Mouse (Mus musculus) left cerebral cortex, adult 2 months (tissue): ENCODE measurements at regions not wholly inside any gene's neighbourhood (a gene's known extent, or its start where the extent isn't known, plus 50 kb on each side); places are given as distances from the start of the nearest gene placed in this dataset.

Experiments used
- DNase-seq, 2 experiments: peaks; one replicate each; pipeline ENCODE4 v3.0.0; 2021 to 2022; ENCODE audit warnings: low spot score in 2 of 2, mixed read lengths in 1 of 2; ENCODE audit errors: extremely low spot score in 1 of 2
- H3K27ac ChIP-seq: fragments of 200-600 bp; 2 replicates; pipeline ENCODE4 v1.8.1; 2022
- H3K4me3 ChIP-seq: fragments of 200-600 bp; 2 replicates; pipeline ENCODE4 v1.8.1; 2022
- CTCF ChIP-seq: fragments of 200-600 bp; IDR thresholded peaks from 2 replicates; pipeline ENCODE4 v1.8.1; 2022; ENCODE audit warnings: antibody characterized with exemption, mild to moderate bottlenecking, moderate library complexity
- intact Hi-C: fragments of 180-260 bp; cut with DNase I; formaldehyde crosslinking; loops from one replicate; pipeline ENCODE4 v1.15.1; 2025

DNA sequence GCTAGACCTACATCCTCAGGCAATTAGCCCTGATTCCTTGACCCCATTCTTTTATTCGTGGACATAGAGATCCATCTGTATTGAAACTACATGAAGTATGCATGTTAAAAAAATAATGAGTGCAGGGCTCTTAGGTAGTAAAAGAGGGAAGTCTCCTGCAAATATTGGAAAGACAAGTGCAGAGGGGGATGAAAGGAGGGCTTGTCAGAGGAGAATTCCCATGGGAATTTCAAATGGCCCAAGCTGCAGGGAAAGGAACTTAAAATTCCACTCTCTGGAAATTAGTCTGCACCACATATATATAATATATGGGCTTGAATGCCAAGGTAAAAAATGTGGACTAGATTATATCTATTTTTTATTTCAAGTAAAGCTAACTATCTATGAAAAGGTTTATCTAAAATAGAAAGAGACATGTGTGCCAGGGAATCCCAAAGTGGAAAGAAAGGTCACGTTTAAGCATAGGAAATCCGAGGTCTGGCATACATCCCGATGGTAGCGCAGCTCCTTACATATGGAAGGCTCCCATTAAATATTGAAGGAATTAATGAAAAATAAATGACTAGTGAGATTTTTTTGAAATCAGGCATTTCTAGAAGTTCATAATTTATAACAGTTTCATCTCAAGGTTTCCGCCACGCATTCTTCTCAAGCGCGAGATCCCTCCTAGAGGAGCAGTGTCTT lies 457.4 kb downstream of the Kctd12 start:
- DNase-seq, result no peak
- intact Hi-C loops, result no loop called here
- Histone ChIP-seq H3K4me3 (no peak overlapping the region), H3K27ac (no peak overlapping the region)
- no peak for TF ChIP-seq CTCF

DNA sequence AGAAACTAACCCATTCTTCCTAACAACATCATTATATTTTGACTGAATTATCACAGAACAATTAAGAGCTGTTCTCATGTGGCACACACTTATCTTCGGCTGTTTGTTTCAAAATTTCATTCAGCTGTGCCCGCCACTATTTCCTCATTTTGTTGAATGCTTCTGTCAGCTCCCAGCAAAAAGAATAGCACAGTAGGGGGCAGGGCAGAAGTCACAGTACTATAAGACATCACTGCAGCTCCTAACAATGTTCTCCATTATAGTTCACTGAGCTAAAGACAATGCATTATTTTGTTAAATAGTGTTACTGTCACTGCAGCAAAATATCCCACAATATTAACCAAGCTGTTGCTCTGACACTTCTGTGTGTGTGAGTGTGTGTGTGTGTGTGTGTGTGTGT lies 465.7 kb downstream of the Kctd12 start:
- intact Hi-C loops, result loop anchor here (5.0 to 10.0 kb wide), 2 partner anchors 476 to 732 kb away; no protein-coding TSS in a partner anchor
- no peak overlapping the region for H3K27ac ChIP-seq
- no peak for DNase-seq
- H3K4me3 ChIP-seq, result no peak overlapping the region
- TF ChIP-seq CTCF, result no peak

DNA sequence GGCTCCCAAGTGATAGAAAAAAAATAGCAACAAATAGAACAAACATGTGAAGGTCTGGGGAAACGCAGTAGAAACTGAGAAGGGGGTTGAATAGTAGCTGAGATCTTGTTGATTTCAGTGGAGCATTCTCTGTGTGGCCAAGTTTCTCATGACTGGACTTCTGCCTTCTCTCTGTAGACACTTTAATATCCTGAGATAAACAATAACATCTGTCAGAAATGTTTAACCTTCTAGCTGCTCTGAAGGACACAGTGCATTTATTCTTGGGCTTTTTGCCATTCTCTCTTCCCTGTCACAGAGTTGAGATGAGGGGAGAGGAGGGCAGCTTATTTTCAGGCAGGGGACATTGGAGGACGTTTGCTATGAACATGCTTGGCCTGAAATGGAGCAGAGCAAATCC lies 467.9 kb downstream of the Kctd12 start:
- Histone ChIP-seq H3K27ac (no peak overlapping the region), H3K4me3 (no peak overlapping the region)
- TF ChIP-seq CTCF, result no peak
- no peak for DNase-seq
- intact Hi-C loops, result loop anchor here (10.0 kb wide), 1 partner anchor 730 kb away; no protein-coding TSS in a partner anchor

DNA sequence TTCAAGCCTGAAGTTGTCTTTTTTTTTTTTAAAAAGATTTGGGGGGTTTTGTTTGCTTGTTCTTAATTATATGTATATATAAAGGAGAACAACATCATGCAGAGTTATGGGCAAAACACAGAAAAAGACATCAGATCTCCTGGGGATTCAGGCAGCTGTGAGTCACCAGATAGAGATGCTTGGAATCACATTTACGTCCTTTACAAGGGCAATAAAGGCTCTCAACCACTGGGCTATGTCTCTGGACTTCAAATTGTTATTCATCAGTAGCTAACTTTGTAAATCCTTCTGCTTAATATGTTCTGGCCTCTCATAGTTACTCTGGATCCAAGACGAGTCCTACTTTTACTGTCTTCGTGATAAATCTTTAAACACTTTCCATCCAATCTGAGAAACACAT lies 469.8 kb downstream of the Kctd12 start:
- Histone ChIP-seq H3K4me3 (no peak overlapping the region), H3K27ac (no peak overlapping the region)
- no peak for DNase-seq
- intact Hi-C loops, result loop anchor here (10.0 kb wide), 1 partner anchor 728 kb away; no protein-coding TSS in a partner anchor
- no peak for TF ChIP-seq CTCF

DNA sequence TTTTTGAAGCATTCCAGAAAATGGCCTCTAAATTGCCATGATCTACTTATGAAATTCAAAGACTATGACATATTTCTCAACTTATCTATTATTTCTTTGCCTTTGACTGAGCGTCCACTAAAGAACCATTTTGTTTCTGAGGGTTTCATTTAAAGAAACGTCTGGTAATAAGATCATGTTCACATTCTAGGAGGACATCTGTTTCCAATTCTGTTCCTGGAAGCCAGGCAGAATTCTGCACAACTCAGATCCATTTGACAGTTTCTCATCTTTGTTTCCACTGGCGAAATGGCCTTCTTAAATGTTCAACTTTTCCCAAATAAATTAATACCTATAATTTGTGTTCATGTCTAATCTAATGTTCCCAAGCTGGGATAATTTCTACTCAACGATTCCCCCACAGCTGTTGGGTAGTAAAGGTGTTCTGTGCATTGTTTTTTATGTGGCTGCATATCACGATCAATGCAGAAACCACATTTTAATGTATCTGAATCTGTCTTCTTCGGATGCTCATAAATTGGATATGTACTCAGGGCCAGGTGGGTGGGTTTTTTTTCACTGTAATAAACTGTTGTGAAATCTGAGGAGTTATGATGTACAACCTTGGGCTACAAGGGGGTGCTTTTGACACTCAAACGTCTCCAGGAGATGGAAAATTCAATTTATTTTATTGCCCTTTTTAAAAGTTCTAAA lies 470.6 kb downstream of the Kctd12 start:
- no peak overlapping the region for H3K4me3 ChIP-seq
- H3K27ac ChIP-seq, result no peak overlapping the region
- intact Hi-C loops, result loop anchor here (1.0 to 10.0 kb wide), 2 partner anchors 330 to 727 kb away; no protein-coding TSS in a partner anchor
- no peak for DNase-seq
- no peak for TF ChIP-seq CTCF

DNA sequence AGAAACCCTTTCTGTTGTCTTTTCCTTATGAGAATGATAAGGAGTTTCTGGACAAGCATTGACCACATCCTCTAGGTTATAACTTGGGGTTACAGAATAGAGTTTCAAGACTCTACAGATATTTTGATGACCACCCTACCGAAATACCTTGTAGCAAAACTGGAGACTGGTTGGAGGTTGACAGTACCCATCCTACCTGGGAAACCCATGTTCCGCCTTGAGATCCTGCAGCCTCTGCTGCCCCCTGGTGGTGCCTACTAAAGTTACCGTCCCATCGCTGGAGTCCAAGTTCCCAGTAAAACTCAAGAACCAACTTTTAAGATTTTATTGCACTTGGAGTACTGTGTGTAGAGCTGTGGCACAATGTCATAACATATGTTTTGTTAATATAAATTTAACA lies 472.1 kb downstream of the Kctd12 start:
- TF ChIP-seq CTCF, result peak; percentile 83
- Histone ChIP-seq H3K4me3 (no peak overlapping the region), H3K27ac (no peak overlapping the region)
- intact Hi-C loops, result loop anchor here (10.0 kb wide), 1 partner anchor 726 kb away; no protein-coding TSS in a partner anchor
- peak; percentile 54 to 59 for DNase-seq

DNA sequence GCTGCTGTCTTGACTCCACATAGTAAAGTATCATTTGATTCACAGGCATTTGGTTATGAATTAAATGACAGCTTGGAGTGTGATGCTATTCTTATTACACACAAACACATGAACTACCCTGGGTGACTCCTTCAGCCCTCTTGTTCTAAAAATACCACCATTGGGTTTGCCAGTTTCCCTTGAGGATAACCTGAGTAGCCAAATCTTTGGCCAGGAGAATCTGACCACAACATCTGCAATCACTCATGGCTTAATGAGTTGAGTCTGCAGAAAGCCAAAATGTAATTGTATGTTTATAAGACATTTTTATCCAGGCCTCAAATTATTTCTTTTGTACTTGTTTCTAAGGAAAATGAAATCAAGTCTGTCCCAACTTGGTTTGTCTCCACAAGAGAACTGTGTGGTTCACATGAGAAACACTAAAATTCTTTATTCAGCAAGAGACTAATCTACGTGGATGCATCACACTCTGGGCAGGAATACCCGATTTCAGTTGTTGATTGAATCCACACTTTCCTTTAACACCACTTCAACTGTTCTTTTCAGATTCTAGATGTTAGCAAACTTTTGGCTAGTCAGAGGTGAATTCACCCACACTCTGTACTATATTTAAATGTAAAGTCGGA lies 476.6 kb downstream of the Kctd12 start:
- no peak overlapping the region for H3K4me3 ChIP-seq
- DNase-seq, result no peak
- intact Hi-C loops, result no loop called here

DNA sequence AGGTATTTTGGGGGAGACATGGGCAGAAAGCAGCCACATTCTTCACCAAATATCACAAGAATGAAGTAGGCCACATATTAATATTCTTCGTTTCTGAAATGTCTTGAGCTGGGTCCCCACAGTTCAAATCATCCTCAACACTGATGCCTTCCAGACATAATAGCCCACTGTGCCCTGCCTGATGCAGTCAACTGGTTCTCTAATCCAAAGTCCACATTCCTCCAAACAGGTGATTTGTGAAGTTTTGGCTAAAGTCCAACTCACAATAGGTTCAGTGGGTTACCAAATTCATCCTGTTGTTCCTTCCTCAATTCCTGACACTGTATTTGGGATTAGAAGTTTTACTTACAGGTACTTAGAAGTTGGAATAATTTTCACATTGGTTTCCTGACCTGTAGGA lies 485.3 kb downstream of the Kctd12 start:
- no peak for TF ChIP-seq CTCF
- Histone ChIP-seq H3K4me3 (no peak overlapping the region), H3K27ac (no peak overlapping the region)
- no peak for DNase-seq
- intact Hi-C loops, result no loop called here

More for the DNA sequence above, 476.6 kb downstream of the Kctd12 start:
- TF ChIP-seq CTCF, result no peak
- H3K27ac ChIP-seq, result no peak overlapping the region

DNA sequence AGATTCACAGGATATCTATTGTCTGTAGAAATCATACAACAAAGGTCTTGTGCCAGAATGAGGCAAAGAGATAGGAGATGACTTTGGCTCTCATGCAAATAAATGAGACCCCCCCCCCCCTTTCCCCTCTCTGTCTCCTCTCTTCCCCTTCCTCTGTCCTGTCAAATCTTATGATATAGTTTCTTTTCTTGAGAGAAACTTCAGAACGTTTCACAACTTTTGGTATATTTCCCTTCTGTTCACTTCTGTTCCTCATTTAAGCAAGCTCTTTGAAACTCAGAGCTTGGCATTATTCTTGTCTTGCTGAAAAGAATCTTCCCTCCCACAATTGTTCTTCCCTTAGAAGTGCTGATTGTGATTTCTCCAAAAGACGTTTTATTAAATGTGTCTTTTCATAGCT lies 490.1 kb downstream of the Kctd12 start:
- TF ChIP-seq CTCF, result no peak
- no peak overlapping the region for H3K27ac ChIP-seq
- no peak overlapping the region for H3K4me3 ChIP-seq
- DNase-seq, result no peak
- intact Hi-C loops, result no loop called here

DNA sequence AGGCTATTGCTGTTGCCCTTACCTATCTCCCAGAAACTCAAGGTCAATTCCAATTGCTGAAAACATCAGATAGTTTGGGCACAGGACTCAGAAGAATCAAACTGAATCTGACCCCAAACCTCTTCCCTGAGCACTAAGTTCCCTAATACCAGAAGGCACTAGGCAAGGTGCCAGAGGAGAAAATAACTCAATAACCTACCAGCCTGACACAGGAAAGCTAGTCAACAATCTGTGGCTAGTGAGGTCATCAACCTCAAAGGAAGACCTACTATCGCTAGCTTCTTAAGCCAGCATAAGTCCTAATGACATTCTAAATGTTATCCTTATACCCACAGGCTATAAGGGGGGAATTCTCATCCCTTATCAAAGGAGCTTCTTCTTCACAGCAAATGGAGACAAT lies 491.2 kb downstream of the Kctd12 start:
- intact Hi-C loops, result no loop called here
- H3K27ac ChIP-seq, result no peak overlapping the region
- no peak for DNase-seq
- no peak overlapping the region for H3K4me3 ChIP-seq
- no peak for TF ChIP-seq CTCF

DNA sequence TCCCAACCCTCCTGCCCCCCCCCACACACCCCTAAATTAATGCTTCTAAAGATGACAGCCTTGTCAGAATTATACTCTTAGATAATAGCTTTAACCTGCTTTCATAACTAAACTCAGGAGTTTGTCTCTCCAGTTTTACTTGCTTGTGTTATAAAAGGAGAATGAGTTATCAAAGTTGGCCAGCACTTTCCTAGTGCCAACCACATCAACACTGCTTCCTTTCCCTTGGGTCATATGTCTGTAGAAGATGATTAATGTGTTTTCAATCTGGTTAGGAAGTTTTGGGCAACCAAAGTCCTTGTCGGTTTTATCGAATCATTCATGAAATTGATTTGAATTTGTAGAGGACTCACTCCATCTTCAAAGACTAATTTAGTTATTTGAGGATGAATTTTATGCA lies 505.3 kb downstream of the Kctd12 start:
- DNase-seq, result no peak
- TF ChIP-seq CTCF, result no peak
- H3K4me3 ChIP-seq, result no peak overlapping the region
- H3K27ac ChIP-seq, result no peak overlapping the region
- intact Hi-C loops, result no loop called here

DNA sequence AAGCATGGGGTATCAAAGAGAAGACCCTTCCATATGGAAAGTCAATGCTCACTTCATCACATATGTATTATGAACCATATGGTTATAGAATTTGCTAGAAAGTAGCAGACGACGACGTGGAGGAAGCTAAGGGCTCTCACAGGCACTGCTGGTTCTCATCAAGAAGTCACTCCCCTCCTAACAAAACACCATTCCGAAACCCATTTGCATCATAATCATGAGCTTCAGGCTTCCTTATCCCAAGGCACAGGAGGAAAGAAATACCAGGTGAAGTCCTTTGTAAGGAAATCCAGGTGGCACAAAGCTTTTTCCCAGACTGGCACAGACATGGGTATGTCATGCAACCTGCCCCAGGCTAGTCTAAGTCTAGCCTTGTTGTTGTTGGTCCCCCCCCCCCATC lies 513.1 kb downstream of the Kctd12 start:
- no peak for DNase-seq
- H3K4me3 ChIP-seq, result no peak overlapping the region
- TF ChIP-seq CTCF, result no peak
- H3K27ac ChIP-seq, result no peak overlapping the region
- intact Hi-C loops, result no loop called here
